Mouse (Mus musculus): ENCODE measurements at regions not wholly inside any gene's neighbourhood (a gene's known extent, or its start where the extent isn't known, plus 50 kb on each side); places are given as distances from the start of the nearest gene placed in this dataset.

- no peaks in the 10 kb centered on the region for H3K36me3 ChIP-seq (ENCODE audit: control insufficient read depth, insufficient read depth)
- 89% methylated on average over 2 of the region's 2 CpGs for WGBS
- H3K27ac ChIP-seq (ENCODE audit: low read length) = no peak overlapping the region
- H3K9me3 ChIP-seq (ENCODE audit: control insufficient read depth, low read length) = no peaks in the 10 kb centered on the region
- H3K4me2 ChIP-seq (ENCODE audit: low read length) = no peak overlapping the region
- no peaks in the 10 kb centered on the region for H3K4me1 ChIP-seq (replicated peaks; ENCODE audit: control insufficient read depth, insufficient read depth, low read length)
- no peak overlapping the region for H3K4me3 ChIP-seq (replicated peaks; ENCODE audit: low read length)
- H3K27me3 ChIP-seq (replicated peaks; ENCODE audit: control insufficient read depth, insufficient read depth, low read length) = no peaks in the 10 kb centered on the region
- H3K9ac ChIP-seq (replicated peaks; ENCODE audit: low read depth, low read length) = no peak overlapping the region
- no peak for ATAC-seq
These were observed 166.5 kb downstream of the Smarca1 start for GRCm38 (mm10) chrX:47726285-47726684.

- Histone ChIP-seq H3K27ac (ENCODE audit: low read length) (no peak overlapping the region), H3K36me3 (ENCODE audit: control insufficient read depth, insufficient read depth) (no peaks in the 10 kb centered on the region), H3K4me1 (replicated peaks; ENCODE audit: control insufficient read depth, insufficient read depth, low read length) (no peaks in the 10 kb centered on the region), H3K9ac (replicated peaks; ENCODE audit: low read depth, low read length) (no peak overlapping the region), H3K27me3 (replicated peaks; ENCODE audit: control insufficient read depth, insufficient read depth, low read length) (no peaks in the 10 kb centered on the region), H3K4me3 (replicated peaks; ENCODE audit: low read length) (no peak overlapping the region), H3K9me3 (ENCODE audit: control insufficient read depth, low read length) (no peaks in the 10 kb centered on the region), H3K4me2 (ENCODE audit: low read length) (no peak overlapping the region)
- ATAC-seq = no peak
These were observed 189.7 kb downstream of the Smarca1 start for GRCm38 (mm10) chrX:47703080-47703479.

- Histone ChIP-seq H3K27me3 (replicated peaks; ENCODE audit: control insufficient read depth, insufficient read depth, low read length) (no peaks in the 10 kb centered on the region), H3K4me2 (ENCODE audit: low read length) (no peak overlapping the region), H3K36me3 (ENCODE audit: control insufficient read depth, insufficient read depth) (no peaks in the 10 kb centered on the region), H3K9me3 (ENCODE audit: control insufficient read depth, low read length) (no peaks in the 10 kb centered on the region), H3K27ac (ENCODE audit: low read length) (no peak overlapping the region), H3K4me3 (replicated peaks; ENCODE audit: low read length) (no peak overlapping the region), H3K4me1 (replicated peaks; ENCODE audit: control insufficient read depth, insufficient read depth, low read length) (no peaks in the 10 kb centered on the region), H3K9ac (replicated peaks; ENCODE audit: low read depth, low read length) (no peak overlapping the region)
- ATAC-seq = no peak
These were observed 224.0 kb downstream of the Smarca1 start for GRCm38 (mm10) chrX:47668778-47669177.

GRCm38 (mm10) chrX:47646523-47646922, 246.3 kb downstream of the Smarca1 start:
- no peaks in the 10 kb centered on the region for H3K36me3 ChIP-seq (ENCODE audit: control insufficient read depth, insufficient read depth)
- no peak for ATAC-seq

GRCm38 (mm10) chrX:47641191-47641590, 251.6 kb downstream of the Smarca1 start:
- WGBS = 48% methylated on average over 2 of the region's 2 CpGs
- Histone ChIP-seq H3K4me3 (replicated peaks; ENCODE audit: low read length) (no peak overlapping the region), H3K27me3 (replicated peaks; ENCODE audit: control insufficient read depth, insufficient read depth, low read length) (no peaks in the 10 kb centered on the region), H3K36me3 (ENCODE audit: control insufficient read depth, insufficient read depth) (no peaks in the 10 kb centered on the region), H3K27ac (ENCODE audit: low read length) (no peak overlapping the region), H3K4me2 (ENCODE audit: low read length) (no peak overlapping the region), H3K4me1 (replicated peaks; ENCODE audit: control insufficient read depth, insufficient read depth, low read length) (no peaks in the 10 kb centered on the region), H3K9me3 (ENCODE audit: control insufficient read depth, low read length) (no peaks in the 10 kb centered on the region), H3K9ac (replicated peaks; ENCODE audit: low read depth, low read length) (no peak overlapping the region)
- ATAC-seq = peak; percentile 70

More at GRCm38 (mm10) chrX:47646523-47646922, 246.3 kb downstream of the Smarca1 start:
- Histone ChIP-seq H3K9me3 (ENCODE audit: control insufficient read depth, low read length) (no peaks in the 10 kb centered on the region), H3K9ac (replicated peaks; ENCODE audit: low read depth, low read length) (no peak overlapping the region), H3K4me2 (ENCODE audit: low read length) (no peak overlapping the region), H3K4me3 (replicated peaks; ENCODE audit: low read length) (no peak overlapping the region), H3K27me3 (replicated peaks; ENCODE audit: control insufficient read depth, insufficient read depth, low read length) (no peaks in the 10 kb centered on the region), H3K4me1 (replicated peaks; ENCODE audit: control insufficient read depth, insufficient read depth, low read length) (no peaks in the 10 kb centered on the region), H3K27ac (ENCODE audit: low read length) (no peak overlapping the region)
- WGBS = 41% methylated on average over 2 of the region's 2 CpGs

GRCm38 (mm10) chrX:47638831-47639316, 253.9 kb downstream of the Smarca1 start:
- no peaks in the 10 kb centered on the region for H3K9me3 ChIP-seq (ENCODE audit: control insufficient read depth, low read length)
- no peak for ATAC-seq
- H3K9ac ChIP-seq (replicated peaks; ENCODE audit: low read depth, low read length) = no peak overlapping the region
- no peaks in the 10 kb centered on the region for H3K4me1 ChIP-seq (replicated peaks; ENCODE audit: control insufficient read depth, insufficient read depth, low read length)
- H3K27me3 ChIP-seq (replicated peaks; ENCODE audit: control insufficient read depth, insufficient read depth, low read length) = no peaks in the 10 kb centered on the region
- H3K36me3 ChIP-seq (ENCODE audit: control insufficient read depth, insufficient read depth) = no peaks in the 10 kb centered on the region
- H3K4me3 ChIP-seq (replicated peaks; ENCODE audit: low read length) = no peak overlapping the region
- H3K27ac ChIP-seq (ENCODE audit: low read length) = no peak overlapping the region
- WGBS = 78% methylated on average over 1 of the region's 1 CpGs
- H3K4me2 ChIP-seq (ENCODE audit: low read length) = no peak overlapping the region

GRCm38 (mm10) chrX:47622881-47623613, 269.7 kb downstream of the Smarca1 start:
- no peaks in the 10 kb centered on the region for H3K36me3 ChIP-seq (ENCODE audit: control insufficient read depth, insufficient read depth)
- no peaks in the 10 kb centered on the region for H3K27me3 ChIP-seq (replicated peaks; ENCODE audit: control insufficient read depth, insufficient read depth, low read length)
- H3K9me3 ChIP-seq (ENCODE audit: control insufficient read depth, low read length) = no peaks in the 10 kb centered on the region
- no peaks in the 10 kb centered on the region for H3K4me1 ChIP-seq (replicated peaks; ENCODE audit: control insufficient read depth, insufficient read depth, low read length)
- no peak overlapping the region for H3K9ac ChIP-seq (replicated peaks; ENCODE audit: low read depth, low read length)
- ATAC-seq = no peak
- no peak overlapping the region for H3K4me3 ChIP-seq (replicated peaks; ENCODE audit: low read length)
- 92% methylated on average over 4 of the region's 4 CpGs for WGBS
- no peak overlapping the region for H3K27ac ChIP-seq (ENCODE audit: low read length)
- no peak overlapping the region for H3K4me2 ChIP-seq (ENCODE audit: low read length)

GRCm38 (mm10) chrX:47612364-47612763, 280.4 kb downstream of the Smarca1 start:
- H3K4me3 ChIP-seq (replicated peaks; ENCODE audit: low read length) = no peak overlapping the region
- WGBS = 55% methylated on average over 1 of the region's 1 CpGs
- H3K27me3 ChIP-seq (replicated peaks; ENCODE audit: control insufficient read depth, insufficient read depth, low read length) = no peaks in the 10 kb centered on the region
- H3K9ac ChIP-seq (replicated peaks; ENCODE audit: low read depth, low read length) = no peak overlapping the region
- no peak for ATAC-seq
- no peaks in the 10 kb centered on the region for H3K36me3 ChIP-seq (ENCODE audit: control insufficient read depth, insufficient read depth)
- no peaks in the 10 kb centered on the region for H3K9me3 ChIP-seq (ENCODE audit: control insufficient read depth, low read length)
- H3K27ac ChIP-seq (ENCODE audit: low read length) = no peak overlapping the region
- H3K4me1 ChIP-seq (replicated peaks; ENCODE audit: control insufficient read depth, insufficient read depth, low read length) = no peaks in the 10 kb centered on the region
- H3K4me2 ChIP-seq (ENCODE audit: low read length) = no peak overlapping the region

Measured in forebrain, embryonic 16.5 days (tissue).